16 mouse cellular contexts compared by ENCODE assay signal in genomic region chr10:25539771-25540168, GRCm38 (mm10). TPM values are rescaled to one million over a fixed set of nuclear protein-coding genes. Genes with fewer than 3 reads are reported as not detected.
DNase-seq lines count a peak whose midpoint lies in the region; ATAC-seq and TF ChIP-seq lines count a peak whose summit lies in the region.
"Had no signal": no experiment of that assay in that cellular context is flagged by ENCODE, and none has a peak within 500 bp of the region (broad histone marks: within the 10 kb centered on the region; RNA-seq: fewer than 3 reads in every experiment).

No protein-coding gene starts in this region.

- no peak for ATAC-seq in kidney, postnatal 0 days (replicated peaks; ENCODE audit: low FRiP score, low read depth)
- no peak for ATAC-seq in heart, embryonic 11.5 days (replicated peaks; ENCODE audit: insufficient number of reproducible peaks, low FRiP score, low TSS enrichment)
- ATAC-seq in liver, embryonic 16.5 days (ENCODE audit: low read depth): peak; percentile 79
- no peak for ATAC-seq in stomach, postnatal 0 days (ENCODE audit: low FRiP score, low TSS enrichment)
- no peak for ATAC-seq in forebrain, embryonic 16.5 days

- no peak overlapping the region for H3K4me2 ChIP-seq in kidney, postnatal 0 days (ENCODE audit: low read length)
- H3K4me2 ChIP-seq in heart, embryonic 11.5 days: peak overlapping the region; percentile 12; the same call in 1 of the 2 replicates
- H3K4me2 ChIP-seq in liver, embryonic 16.5 days (ENCODE audit: low read depth, low read length): no peak overlapping the region; the same call in 1 of the 2 replicates
- no peak overlapping the region for H3K4me2 ChIP-seq in stomach, postnatal 0 days (replicated peaks; ENCODE audit: low read depth)
- H3K4me2 ChIP-seq in forebrain, embryonic 16.5 days (ENCODE audit: low read length): no peak overlapping the region
- H3K4me2 ChIP-seq: hindbrain, embryonic 15.5 days; limb, embryonic 15.5 days had no signal

- no peaks in the 10 kb centered on the region for H3K4me1 ChIP-seq in kidney, postnatal 0 days (replicated peaks; ENCODE audit: insufficient read depth, low read length)
- no peaks in the 10 kb centered on the region; the same call in 1 of the 2 replicates for H3K4me1 ChIP-seq in heart, embryonic 11.5 days (ENCODE audit: control insufficient read depth, insufficient read depth, low read length)
- H3K4me1 ChIP-seq in liver, embryonic 16.5 days (ENCODE audit: control insufficient read depth, low read depth, low read length): peaks cover 2% of the 10 kb centered on the region; the same call in 1 of the 2 replicates
- H3K4me1 ChIP-seq in stomach, postnatal 0 days (replicated peaks; ENCODE audit: control insufficient read depth, insufficient read depth): no peaks in the 10 kb centered on the region
- no peaks in the 10 kb centered on the region for H3K4me1 ChIP-seq in forebrain, embryonic 16.5 days (replicated peaks; ENCODE audit: control insufficient read depth, insufficient read depth, low read length)
- H3K4me1 ChIP-seq: hindbrain, embryonic 15.5 days; limb, embryonic 15.5 days; midbrain, embryonic 10.5 days had no signal

- no peak overlapping the region for H3K4me3 ChIP-seq in kidney, postnatal 0 days (replicated peaks; ENCODE audit: low read depth, low read length)
- H3K4me3 ChIP-seq in heart, embryonic 11.5 days (ENCODE audit: low read depth, low read length): no peak overlapping the region
- H3K4me3 ChIP-seq in liver, embryonic 16.5 days (ENCODE audit: low read depth, low read length): no peak overlapping the region
- no peak overlapping the region for H3K4me3 ChIP-seq in stomach, postnatal 0 days (ENCODE audit: low read depth, low read length)
- no peak overlapping the region for H3K4me3 ChIP-seq in forebrain, embryonic 16.5 days (replicated peaks; ENCODE audit: low read length)
- H3K4me3 ChIP-seq: erythroblast, embryonic 14.5 days; hindbrain, embryonic 15.5 days; limb, embryonic 15.5 days; midbrain, embryonic 10.5 days had no signal

- H3K36me3 ChIP-seq in kidney, postnatal 0 days (ENCODE audit: insufficient read depth, low read length): no peaks in the 10 kb centered on the region
- H3K36me3 ChIP-seq in heart, embryonic 11.5 days (ENCODE audit: control insufficient read depth, insufficient read depth, low read length): no peaks in the 10 kb centered on the region
- H3K36me3 ChIP-seq in liver, embryonic 16.5 days (ENCODE audit: control insufficient read depth, insufficient read depth): no peaks in the 10 kb centered on the region
- H3K36me3 ChIP-seq in stomach, postnatal 0 days (ENCODE audit: control insufficient read depth, insufficient read depth, low read length): no peaks in the 10 kb centered on the region
- H3K36me3 ChIP-seq in forebrain, embryonic 16.5 days (ENCODE audit: control insufficient read depth, insufficient read depth): no peaks in the 10 kb centered on the region
- H3K36me3 ChIP-seq: hindbrain, embryonic 15.5 days; limb, embryonic 15.5 days; midbrain, embryonic 10.5 days had no signal

- 0 out of 2 replicates have a peak, but pooled peaks have one; percentile 2 for TF ChIP-seq CTCF in kidney, postnatal 0 days (IDR thresholded peaks at IDR 0.05; ENCODE audit: low read depth)
- no peak for TF ChIP-seq CTCF in stomach, postnatal 0 days (IDR thresholded peaks at IDR 0.05; ENCODE audit: low read depth)

- no peaks in the 10 kb centered on the region for H3K27me3 ChIP-seq in kidney, postnatal 0 days (ENCODE audit: insufficient read depth, low read length)
- no peaks in the 10 kb centered on the region for H3K27me3 ChIP-seq in heart, embryonic 11.5 days (ENCODE audit: control insufficient read depth, insufficient read depth, low read length)
- H3K27me3 ChIP-seq in liver, embryonic 16.5 days (ENCODE audit: control insufficient read depth, insufficient read depth, low read depth, low read length): no peaks in the 10 kb centered on the region
- no peaks in the 10 kb centered on the region for H3K27me3 ChIP-seq in stomach, postnatal 0 days (ENCODE audit: control insufficient read depth, insufficient read depth, low read length)
- no peaks in the 10 kb centered on the region for H3K27me3 ChIP-seq in forebrain, embryonic 16.5 days (replicated peaks; ENCODE audit: control insufficient read depth, insufficient read depth, low read length)
- H3K27me3 ChIP-seq: hindbrain, embryonic 15.5 days; limb, embryonic 15.5 days had no signal

- H3K27ac ChIP-seq in kidney, postnatal 0 days: no peak overlapping the region
- H3K27ac ChIP-seq in heart, embryonic 11.5 days (ENCODE audit: low read depth, low read length): no peak overlapping the region
- peak overlapping the region; percentile 77 for H3K27ac ChIP-seq in liver, embryonic 16.5 days (ENCODE audit: low read length)
- H3K27ac ChIP-seq in stomach, postnatal 0 days (replicated peaks): no peak overlapping the region
- no peak overlapping the region for H3K27ac ChIP-seq in forebrain, embryonic 16.5 days (ENCODE audit: low read length)
- H3K27ac ChIP-seq: hindbrain, embryonic 15.5 days; limb, embryonic 15.5 days; midbrain, embryonic 10.5 days had no signal

- H3K9me3 ChIP-seq in kidney, postnatal 0 days (replicated peaks; ENCODE audit: low read length): no peaks in the 10 kb centered on the region
- H3K9me3 ChIP-seq in heart, embryonic 11.5 days (replicated peaks; ENCODE audit: control insufficient read depth, low read length): no peaks in the 10 kb centered on the region
- no peaks in the 10 kb centered on the region for H3K9me3 ChIP-seq in liver, embryonic 16.5 days (replicated peaks; ENCODE audit: control insufficient read depth, low read length)
- H3K9me3 ChIP-seq in stomach, postnatal 0 days (ENCODE audit: control insufficient read depth, low read length): no peaks in the 10 kb centered on the region
- no peaks in the 10 kb centered on the region for H3K9me3 ChIP-seq in forebrain, embryonic 16.5 days (ENCODE audit: control insufficient read depth, low read length)
- H3K9me3 ChIP-seq: hindbrain, embryonic 15.5 days; limb, embryonic 15.5 days; midbrain, embryonic 10.5 days had no signal

- no peak for DNase-seq in kidney, postnatal 0 days (ENCODE audit: low spot score)
- DNase-seq in kidney, postnatal 14 days: no peak
- DNase-seq in heart, postnatal 4 days: peak; percentile 28
- DNase-seq in gastrocnemius, postnatal 25 days: no peak
- no peak for DNase-seq in stomach, postnatal 0 days (ENCODE audit: low spot score)
- DNase-seq: kidney, adult 8-10 months had no signal

- TF ChIP-seq EP300 in stomach, postnatal 0 days (optimal IDR thresholded peaks at IDR 0.05): no peak

- 73% methylated on average over 6 of the region's 6 CpGs for WGBS in kidney, postnatal 0 days
- WGBS in heart, embryonic 11.5 days (ENCODE audit: insufficient replicate concordance): 44% methylated on average over 6 of the region's 6 CpGs
- 66% methylated on average over 6 of the region's 6 CpGs for WGBS in liver, embryonic 16.5 days (ENCODE audit: insufficient replicate concordance)
- whole genome bisulfite sequencing in stomach, postnatal 0 days: 62% methylated on average over 6 of the region's 6 CpGs
- WGBS in forebrain, embryonic 16.5 days: 68% methylated on average over 6 of the region's 6 CpGs

- H3K9ac ChIP-seq in kidney, postnatal 0 days (ENCODE audit: low read depth, low read length): no peak overlapping the region
- no peak overlapping the region for H3K9ac ChIP-seq in heart, embryonic 11.5 days (ENCODE audit: low read depth, low read length)
- H3K9ac ChIP-seq in liver, embryonic 16.5 days (ENCODE audit: low read depth, low read length): no peak overlapping the region
- H3K9ac ChIP-seq in stomach, postnatal 0 days (ENCODE audit: low read length): no peak overlapping the region
- H3K9ac ChIP-seq in forebrain, embryonic 16.5 days (replicated peaks; ENCODE audit: low read depth, low read length): no peak overlapping the region
- H3K9ac ChIP-seq: hindbrain, embryonic 15.5 days; limb, embryonic 15.5 days had no signal

RNA-seq across cellular contexts. Expression of gene Smlr1, which starts 3.7 kb away (rescaled TPM):
- 2.6 and 3.2 TPM in 2 replicates for polyA plus RNA-seq in kidney, postnatal 0 days (2015; fragmentation: Nextera tagmentation; extraction: Ambion mirVana)
- polyA plus RNA-seq in heart, embryonic 11.5 days (2014; fragmentation: Nextera tagmentation; extraction: Ambion mirVana): not detected in 2 replicates
- not detected for total RNA-seq in heart, postnatal 4 days (2021)
- polyA plus RNA-seq in liver, embryonic 16.5 days (2015; fragmentation: Nextera tagmentation; extraction: Ambion mirVana): 32.5 and 33.6 TPM in 2 replicates
- total RNA-seq in gastrocnemius, postnatal 25 days (2021): not detected
- 0.18 and 0.24 TPM in 2 replicates for polyA plus RNA-seq in stomach, postnatal 0 days (2015; fragmentation: Nextera tagmentation; extraction: Ambion mirVana)
- polyA plus RNA-seq in forebrain, embryonic 16.5 days (2015; fragmentation: Nextera tagmentation; extraction: Ambion mirVana): not detected in 2 replicates
- total RNA-seq: neutrophil, adult 5-6 weeks had no signal
- polyA plus RNA-seq: erythroblast, embryonic 14.5 days; gonadal fat pad, adult 2 months; hindbrain, embryonic 15.5 days; limb, embryonic 15.5 days; midbrain, embryonic 10.5 days; testis, adult 2 months had no signal
